In the genomic region with DNA sequence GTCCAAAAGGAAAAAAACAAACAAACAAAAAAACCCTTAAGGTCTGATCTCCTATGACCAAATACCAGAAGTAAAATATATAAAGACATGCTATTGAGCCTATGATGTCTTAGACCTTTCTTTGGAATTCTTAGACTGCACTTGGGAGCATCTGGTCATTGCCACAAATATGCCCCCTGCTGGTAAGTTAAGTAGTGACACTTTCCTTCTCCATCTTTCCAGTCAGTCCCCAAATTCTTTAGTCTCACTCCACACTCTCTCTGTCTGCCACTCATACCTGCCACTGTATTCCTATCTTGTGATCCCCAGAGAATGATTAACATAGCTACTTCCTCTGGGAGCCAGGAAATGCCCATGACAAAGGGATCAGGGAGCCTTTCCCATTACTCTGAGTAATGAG, we compare ENCODE assay signal across 7 mouse cellular contexts. TPM values are rescaled to one million over a fixed set of nuclear protein-coding genes. Genes with fewer than 3 reads are reported as not detected.
DNase-seq lines count a peak whose midpoint lies in the region; ATAC-seq and TF ChIP-seq lines count a peak whose summit lies in the region.

No protein-coding gene starts in this region.

- no peaks in the 10 kb centered on the region for H3K36me3 ChIP-seq in kidney, adult 2 months (ENCODE audit: control insufficient read depth, insufficient read depth, low read length)
- no peaks in the 10 kb centered on the region for H3K36me3 ChIP-seq in lung, postnatal 0 days (ENCODE audit: insufficient read depth, low read length)

- H3K27me3 ChIP-seq in kidney, adult 2 months (replicated peaks; ENCODE audit: control insufficient read depth, insufficient read depth, low read length): no peaks in the 10 kb centered on the region
- no peaks in the 10 kb centered on the region for H3K27me3 ChIP-seq in lung, postnatal 0 days (replicated peaks; ENCODE audit: insufficient read depth, low read length)

- H3K4me3 ChIP-seq in kidney, adult 2 months (ENCODE audit: insufficient read depth, low read depth, low read length): no peak overlapping the region
- H3K4me3 ChIP-seq in lung, postnatal 0 days (ENCODE audit: low read depth, low read length): no peak overlapping the region

- no peak for TF ChIP-seq POLR2A in kidney, adult 2 months (IDR thresholded peaks at IDR 0.05; ENCODE audit: low read depth, low read length)

- no peaks in the 10 kb centered on the region for H3K9me3 ChIP-seq in lung, postnatal 0 days (ENCODE audit: low read length)

- TF ChIP-seq EP300 in lung, postnatal 0 days (IDR thresholded peaks at IDR 0.05): no peak

- no peak for ATAC-seq in lung, postnatal 0 days

- H3K27ac ChIP-seq in kidney, adult 2 months (ENCODE audit: insufficient read depth, low read depth, low read length): no peak overlapping the region
- H3K27ac ChIP-seq in lung, postnatal 0 days (ENCODE audit: low read length): no peak overlapping the region

- H3K4me1 ChIP-seq in kidney, adult 2 months (ENCODE audit: control insufficient read depth, insufficient read depth, low read length): no peaks in the 10 kb centered on the region
- H3K4me1 ChIP-seq in lung, postnatal 0 days (ENCODE audit: insufficient read depth, low read depth, low read length): peaks cover 3% of the 10 kb centered on the region; the same call in 1 of the 2 replicates

- peak; percentile 34; the same call in 1 of the 2 replicates for TF ChIP-seq CTCF in kidney, adult 2 months (conservative IDR thresholded peaks at IDR 0.05; ENCODE audit: insufficient read depth, insufficient read length, low read depth, low read length)
- peak; percentile 85 for TF ChIP-seq CTCF in lung, postnatal 0 days (IDR thresholded peaks at IDR 0.05)

- H3K4me2 ChIP-seq in lung, postnatal 0 days (replicated peaks; ENCODE audit: low read depth, low read length): no peak overlapping the region

- peak; percentile 73 for DNase-seq in kidney, adult 2 months
- DNase-seq in kidney, adult 18-20 months: no peak
- peak; percentile 36 for DNase-seq in urinary bladder, postnatal 25 days (ENCODE audit: low spot score)
- no peak for DNase-seq in urinary bladder, postnatal 4 days (ENCODE audit: low spot score in 2 of 2)
- DNase-seq in cerebellum, postnatal 10 days: peak; percentile 57 to 78
- peak; percentile 87 for DNase-seq in lung, postnatal 0 days (ENCODE audit: low spot score)
- no peak for DNase-seq in urinary bladder, adult 18-20 months (ENCODE audit: low spot score in 2 of 2)

- H3K9ac ChIP-seq in lung, postnatal 0 days (replicated peaks; ENCODE audit: low read depth): no peak overlapping the region

RNA-seq across cellular contexts. Expression of a gene that starts 2.0 kb away (rescaled TPM):
- polyA plus RNA-seq in kidney, adult 2 months (2012; rRNA removed): 0.26 and 8.9 TPM in 2 replicates
- 0.38 and 0.40 TPM in 2 replicates for polyA plus RNA-seq in lung, postnatal 0 days (2015; fragmentation: Nextera tagmentation; extraction: Ambion mirVana)

RNA-seq across cellular contexts. Expression of a gene that starts 9.8 kb away (rescaled TPM):
- polyA plus RNA-seq in kidney, adult 2 months (2012; rRNA removed): 0.87 and 1.8 TPM in 2 replicates
- 0.63 and 0.96 TPM in 2 replicates for polyA plus RNA-seq in lung, postnatal 0 days (2015; fragmentation: Nextera tagmentation; extraction: Ambion mirVana)

RNA-seq across cellular contexts. Expression of a gene that starts 15.8 kb away (rescaled TPM):
- polyA plus RNA-seq in kidney, adult 2 months (2012; rRNA removed): 133 and 153 TPM in 2 replicates
- polyA plus RNA-seq in lung, postnatal 0 days (2015; fragmentation: Nextera tagmentation; extraction: Ambion mirVana): 37.6 and 40.1 TPM in 2 replicates

RNA-seq across cellular contexts. Expression of a gene that starts 17.5 kb away (rescaled TPM):
- polyA plus RNA-seq in kidney, adult 2 months (2012; rRNA removed): 7.9 and 8.5 TPM in 2 replicates
- polyA plus RNA-seq in lung, postnatal 0 days (2015; fragmentation: Nextera tagmentation; extraction: Ambion mirVana): 3.9 and 5.0 TPM in 2 replicates

RNA-seq across cellular contexts. Expression of a gene that starts 36.4 kb away (rescaled TPM):
- polyA plus RNA-seq in kidney, adult 2 months (2012; rRNA removed): 7.9 and 11.2 TPM in 2 replicates
- 24.2 and 26.3 TPM in 2 replicates for polyA plus RNA-seq in lung, postnatal 0 days (2015; fragmentation: Nextera tagmentation; extraction: Ambion mirVana)

Comparison
In these comparisons a context has a peak if more than half of its experiments do, and no peak if none do; other contexts are left out.
1. DNase-seq: peak in kidney, adult 2 months (single experiment), urinary bladder, postnatal 25 days (single experiment), cerebellum, postnatal 10 days (2 of 2) and lung, postnatal 0 days (single experiment); none in kidney, adult 18-20 months (single experiment), urinary bladder, postnatal 4 days (0 of 2) and urinary bladder, adult 18-20 months (0 of 2).